Mouse (Mus musculus) lung, postnatal 10 days (tissue): Measurements from ENCODE around the gene Gper1.

ENCODE experiments used
- DNase-seq: peaks from one replicate; pipeline ENCODE4 v3.0.0; 2021

Gene Gper1

DNA sequence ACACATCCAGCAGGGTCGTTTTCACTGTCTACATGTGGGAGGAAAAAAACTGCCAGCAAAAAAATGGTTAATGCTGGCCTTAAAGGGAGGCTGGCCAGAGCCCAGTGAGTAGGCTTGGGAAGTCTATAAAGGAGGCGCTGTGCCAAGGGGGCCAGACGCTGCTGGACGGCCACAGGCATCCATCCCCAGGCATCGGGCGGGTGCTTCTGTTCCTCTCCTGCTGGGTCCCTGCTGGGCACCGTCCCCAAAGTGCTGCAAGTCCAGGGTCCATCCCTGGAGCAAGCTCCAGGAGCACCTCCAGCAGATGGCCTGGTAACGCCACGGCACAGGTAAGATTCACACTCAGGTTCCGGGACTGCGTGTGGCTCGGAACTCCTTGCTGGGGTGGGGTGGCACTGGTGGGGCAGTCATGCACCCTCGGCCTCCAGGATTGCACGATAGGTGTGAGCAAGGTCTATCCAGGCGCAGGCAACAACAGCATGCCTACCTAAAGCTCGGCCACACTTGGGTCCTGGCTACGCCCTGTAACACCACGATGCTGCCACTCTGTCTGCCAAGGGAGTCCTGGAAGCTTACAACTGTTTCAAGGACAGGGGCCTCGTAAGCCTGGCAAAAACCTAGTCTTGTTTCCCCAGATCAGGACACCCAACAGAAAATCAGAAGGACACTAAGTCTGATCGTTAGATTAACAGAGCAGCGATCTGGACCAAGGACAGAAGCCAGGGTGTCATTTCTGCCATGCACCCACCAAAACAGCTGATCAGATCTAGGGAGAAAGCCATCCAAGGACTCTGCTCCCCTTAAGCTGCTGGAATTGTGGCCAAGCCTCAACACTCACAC, at the start of gene Gper1:
TSS of gene Gper1 (plus strand) at position 126 of the 840 bp plus-strand sequence.
- DNase-seq: peak; percentile 83

- no peak for DNase-seq
Observed at GRCm38 (mm10) chr5:139373889-139374444, 49.0 kb upstream of the Gper1 start.

- DNase-seq: no peak
Observed at GRCm38 (mm10) chr5:139374841-139375240, 48.1 kb upstream of the Gper1 start.

GRCm38 (mm10) chr5:139377468-139378270, 45.3 kb upstream of the Gper1 start, which contains the start of gene Gpr146:
Gpr146 (plus strand) TSS chr5:139377697.
- DNase-seq: peak; percentile 89

DNA sequence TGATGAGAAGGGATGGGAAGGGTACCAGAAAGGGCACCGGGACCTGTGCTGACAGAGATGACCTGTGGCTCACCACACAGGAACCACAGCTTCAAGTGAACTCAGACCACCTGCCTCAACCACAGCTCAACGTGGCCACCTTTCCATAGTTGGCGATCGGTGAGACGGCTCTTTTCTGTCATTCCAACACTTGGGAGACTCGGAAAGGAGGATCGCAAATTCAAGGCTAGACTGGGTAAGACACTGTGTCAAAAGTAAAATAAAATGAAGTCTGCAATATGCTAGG, 44.7 kb upstream of the Gper1 start:
- DNase-seq: no peak

- DNase-seq: peak; percentile 95
Observed at GRCm38 (mm10) chr5:139378986-139379629, 43.8 kb upstream of the Gper1 start.

DNA sequence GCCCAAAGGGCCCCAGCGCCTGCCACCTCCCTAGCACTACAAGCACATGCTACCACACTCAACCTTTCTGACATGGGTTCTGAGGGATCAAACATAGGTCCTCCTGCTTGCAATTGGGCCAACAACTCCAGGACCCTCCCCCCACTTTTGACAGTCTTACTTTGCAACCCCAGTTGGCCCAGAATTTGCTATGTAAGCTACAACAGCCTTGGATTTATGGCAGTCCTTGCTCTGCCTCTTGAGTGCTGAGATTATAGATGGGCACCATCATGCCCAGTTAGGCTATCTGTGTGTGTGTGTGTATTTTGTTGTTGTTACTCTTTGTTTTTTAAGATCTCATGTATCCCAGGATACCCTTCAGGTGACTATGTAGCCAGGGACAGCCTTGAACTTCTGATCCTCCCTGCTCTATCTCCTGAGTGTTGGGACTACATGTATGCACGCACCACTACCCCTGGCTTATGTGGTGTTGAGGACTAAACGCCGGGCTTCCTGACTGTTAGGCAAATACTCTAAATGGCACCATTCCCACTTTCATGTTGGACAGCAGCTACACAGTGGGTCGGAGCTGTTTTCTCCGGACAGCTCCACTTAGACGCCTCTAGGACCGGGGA, 43.1 kb upstream of the Gper1 start:
- DNase-seq: no peak

DNA sequence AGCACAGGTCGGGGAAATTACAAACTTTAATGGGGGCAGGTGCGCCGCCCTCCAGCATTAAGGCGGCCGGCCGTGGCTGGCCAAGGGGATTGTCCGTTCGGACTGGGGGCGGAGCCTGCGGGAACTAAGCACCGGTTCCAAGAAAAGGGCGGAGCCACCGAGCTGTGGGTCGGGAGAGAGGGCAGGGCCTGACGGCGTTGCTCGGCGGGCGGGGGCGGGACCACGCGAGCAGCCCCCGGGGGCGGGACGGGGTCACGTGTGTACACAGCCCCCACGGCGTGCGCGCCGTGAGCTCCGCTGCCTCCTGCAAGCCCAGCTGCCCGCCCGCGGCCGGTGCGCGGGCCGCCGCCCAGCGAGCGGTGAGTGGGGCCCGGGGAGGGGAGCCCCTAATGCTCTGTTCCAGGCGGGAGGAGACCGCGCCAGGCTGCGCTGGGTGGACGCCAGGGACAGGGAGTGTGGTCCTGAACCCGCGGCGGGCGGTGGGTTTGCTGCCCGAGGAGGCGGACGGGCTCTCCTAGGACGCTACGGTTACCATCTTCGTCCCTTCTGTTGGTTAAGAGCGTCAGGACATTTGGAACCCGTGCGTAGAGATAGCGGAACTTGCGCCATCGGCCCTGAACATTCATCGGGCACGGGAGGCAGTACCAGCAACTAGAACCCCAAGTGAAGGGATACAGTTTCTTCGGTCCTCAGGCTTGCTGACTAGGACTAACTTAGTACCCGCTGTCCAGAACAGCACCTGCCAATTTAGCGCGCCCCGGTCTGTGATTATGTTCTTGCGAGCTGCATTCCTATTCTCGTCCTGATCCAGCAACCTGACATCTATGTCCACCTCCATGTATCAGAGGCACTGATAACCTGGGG, 42.3 kb upstream of the Gper1 start:
- peak; percentile 98 for DNase-seq

GRCm38 (mm10) chr5:139381586-139382513, 41.1 kb upstream of the Gper1 start:
- no peak for DNase-seq

GRCm38 (mm10) chr5:139382760-139383159, 40.2 kb upstream of the Gper1 start:
- peak; percentile 84 for DNase-seq

- no peak for DNase-seq
Observed at GRCm38 (mm10) chr5:139383234-139383633, 39.7 kb upstream of the Gper1 start.

GRCm38 (mm10) chr5:139384531-139384930, 38.4 kb upstream of the Gper1 start:
- DNase-seq: peak; percentile 72

DNA sequence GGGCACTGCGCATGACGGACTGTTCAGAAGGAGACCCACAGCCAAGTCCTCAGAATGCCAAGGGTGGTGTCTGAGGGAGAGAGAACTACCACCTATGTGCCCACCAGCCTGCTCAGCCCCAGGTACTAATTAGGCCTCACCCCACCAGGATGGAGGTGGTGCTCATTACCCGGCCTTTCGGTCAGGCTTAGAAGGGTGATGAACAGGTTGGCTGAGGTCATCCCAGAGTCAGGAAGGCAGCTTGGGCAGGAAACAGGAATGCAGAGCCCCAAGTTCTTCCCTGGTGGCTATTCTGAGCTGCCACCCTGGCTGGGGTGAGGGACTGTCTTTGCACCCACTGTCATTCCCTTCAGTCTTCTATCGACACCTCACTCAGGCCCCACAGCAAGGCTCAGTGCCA, 36.9 kb upstream of the Gper1 start:
- no peak for DNase-seq

DNA sequence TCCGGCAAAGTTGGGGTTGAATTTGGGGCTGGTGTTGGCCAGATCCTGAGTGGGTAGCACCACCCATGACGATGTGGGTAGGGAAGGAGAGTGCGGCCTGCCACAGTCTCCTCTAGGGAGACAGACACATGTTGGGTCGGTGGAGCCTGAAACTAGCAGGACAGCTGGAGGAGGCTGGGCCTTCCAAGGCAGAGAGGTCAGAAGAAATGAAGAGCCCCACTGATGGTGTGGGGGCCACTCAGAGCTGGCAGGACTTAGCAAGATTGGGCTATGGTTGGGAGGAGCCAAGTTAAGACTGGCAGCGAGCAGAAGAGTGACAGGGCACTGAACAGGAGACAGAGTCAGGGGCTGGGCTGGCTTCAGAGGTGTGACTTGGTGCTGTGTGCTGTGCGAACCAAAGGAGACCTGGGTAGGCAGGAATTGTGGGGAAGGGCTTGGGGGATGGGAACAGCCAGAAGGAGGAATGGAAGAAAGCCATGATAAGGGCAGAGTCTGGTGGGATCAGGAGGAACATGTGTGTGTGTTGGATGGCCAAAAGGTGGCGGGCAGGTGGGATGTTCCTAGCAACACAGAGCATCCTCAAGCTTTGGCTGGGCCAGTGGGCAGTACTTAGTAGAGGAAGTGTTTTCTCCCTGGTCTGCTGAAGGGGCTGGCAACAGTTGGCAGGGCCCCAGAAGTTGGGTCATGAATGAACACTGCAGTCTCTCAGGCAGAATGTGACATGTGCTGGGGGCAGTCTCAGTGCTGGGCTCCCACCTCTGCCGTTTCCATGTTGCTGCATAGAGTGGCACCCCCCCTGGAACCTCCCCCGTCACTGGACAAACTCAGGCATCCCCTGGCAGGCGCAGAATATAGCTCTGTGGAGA, 35.4 kb upstream of the Gper1 start:
- peak; percentile 76 for DNase-seq

- peak; percentile 59 for DNase-seq
Observed at GRCm38 (mm10) chr5:139388195-139388570, 34.8 kb upstream of the Gper1 start.

- DNase-seq: no peak
Observed at GRCm38 (mm10) chr5:139388694-139389675, 34.0 kb upstream of the Gper1 start.

DNA sequence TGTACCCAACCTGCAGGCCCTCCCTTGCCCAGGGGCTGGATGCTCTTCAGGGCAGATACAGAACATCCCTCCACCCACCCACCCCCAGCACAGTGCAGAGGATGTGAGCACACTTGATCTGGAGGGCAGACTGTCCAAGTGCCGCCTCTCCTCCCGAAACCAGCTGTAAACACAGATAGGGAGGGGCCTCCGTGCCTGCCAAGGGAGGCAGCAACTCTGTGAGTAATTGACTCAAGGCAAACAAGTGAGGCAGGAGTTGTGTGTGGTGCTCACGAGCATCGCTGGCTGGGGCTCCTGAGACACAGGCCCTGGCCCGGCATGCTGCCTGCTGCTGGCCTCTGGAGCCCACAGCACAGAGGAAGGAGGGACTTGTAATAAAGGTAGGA, 33.3 kb upstream of the Gper1 start:
- peak; percentile 93 for DNase-seq
